Mouse (Mus musculus): ENCODE data around the gene Fam47e. TPM values are rescaled to one million over a fixed set of nuclear protein-coding genes. Genes with fewer than 3 reads are reported as not detected.

The Fam47e gene
- polyA plus RNA-seq (2017; shearing (Covaris generic)) = not detected

GRCm38 (mm10) chr5:92554891-92555511 lies at the start of gene Fam47e:
TSS of gene Fam47e (plus strand) at chr5:92555069.

GRCm38 (mm10) chr5:92506733-92507132 lies 48.1 kb upstream of the Fam47e start, which contains the start of gene Scarb2:
TSS of gene Scarb2 (minus strand) at chr5:92506833.

GRCm38 (mm10) chr5:92602691-92603690 lies 48.1 kb downstream of the Fam47e start, which contains the start of gene Stbd1:
TSS of gene Stbd1 (plus strand) at chr5:92603041.

Other genes starting within 250 kb of the Fam47e start
- 56.1 TPM for gene Sdad1, start 244.6 kb upstream of the Fam47e start, polyA plus RNA-seq (2017; shearing (Covaris generic))
- gene Cxcl9, start 227.0 kb upstream of the Fam47e start, polyA plus RNA-seq (2017; shearing (Covaris generic)) = 0.27 TPM
- gene Art3, start 223.2 kb upstream of the Fam47e start, polyA plus RNA-seq (2017; shearing (Covaris generic)) = 8.5 TPM
- 27.8 TPM for gene Cxcl10, start 206.2 kb upstream of the Fam47e start, polyA plus RNA-seq (2017; shearing (Covaris generic))
- 50.3 TPM for gene Nup54, start 119.8 kb upstream of the Fam47e start, polyA plus RNA-seq (2017; shearing (Covaris generic))
- 18.8 TPM for gene Scarb2, start 48.2 kb upstream of the Fam47e start, polyA plus RNA-seq (2017; shearing (Covaris generic))
- 0.38 TPM for gene Stbd1, start 48.0 kb downstream of the Fam47e start, polyA plus RNA-seq (2017; shearing (Covaris generic))
- not detected for gene Ccdc158, start 120.2 kb downstream of the Fam47e start, polyA plus RNA-seq (2017; shearing (Covaris generic))
- not detected for gene Shroom3, start 128.4 kb downstream of the Fam47e start, polyA plus RNA-seq (2017; shearing (Covaris generic))